Mouse (Mus musculus): ENCODE measurements at regions not wholly inside any gene's neighbourhood (a gene's known extent, or its start where the extent isn't known, plus 50 kb on each side); places are given as distances from the start of the nearest gene placed in this dataset.

GRCm38 (mm10) chr4:54407930-54408329 is 536.9 kb upstream of the Zfp462 start:
- TF ChIP-seq CTCF (conservative IDR thresholded peaks at IDR 0.05; ENCODE audit: low read length) (no peak), NANOG (IDR thresholded peaks at IDR 0.05; ENCODE audit: borderline replicate concordance, low read length) (no peak)
